8 mouse cellular contexts compared by ENCODE assay signal in genomic region chr7:64392819-64393151, GRCm38 (mm10). TPM values are rescaled to one million over a fixed set of nuclear protein-coding genes. Genes with fewer than 3 reads are reported as not detected.
DNase-seq lines count a peak whose midpoint lies in the region; ATAC-seq and TF ChIP-seq lines count a peak whose summit lies in the region.

No protein-coding gene starts in this region.

- 2% methylated on average over 15 of the region's 15 CpGs for WGBS in heart, embryonic 10.5 days
- 3% methylated on average over 15 of the region's 15 CpGs for WGBS in forebrain, embryonic 14.5 days
- 1% methylated on average over 15 of the region's 15 CpGs for WGBS in liver, embryonic 14.5 days (ENCODE audit: insufficient replicate concordance)

- H3K4me2 ChIP-seq in forebrain, embryonic 14.5 days (ENCODE audit: low read length): peak overlapping the region; percentile 67
- peak overlapping the region; percentile 86 for H3K4me2 ChIP-seq in liver, embryonic 14.5 days (ENCODE audit: low read depth)

- H3K9me3 ChIP-seq in heart, embryonic 10.5 days: no peaks in the 10 kb centered on the region
- no peaks in the 10 kb centered on the region for H3K9me3 ChIP-seq in forebrain, embryonic 14.5 days (replicated peaks; ENCODE audit: control insufficient read depth, low read length)
- no peaks in the 10 kb centered on the region for H3K9me3 ChIP-seq in liver, embryonic 14.5 days (ENCODE audit: control insufficient read depth, low read length)

- TF ChIP-seq CTCF in liver, embryonic 14.5 days (IDR thresholded peaks at IDR 0.05; ENCODE audit: low read depth): no peak

- peak overlapping the region; percentile 82 for H3K4me3 ChIP-seq in heart, embryonic 10.5 days
- peak overlapping the region; percentile 67 for H3K4me3 ChIP-seq in forebrain, embryonic 14.5 days (ENCODE audit: low read depth, low read length)
- peak overlapping the region; percentile 95 to 98 for H3K4me3 ChIP-seq in liver, embryonic 14.5 days (ENCODE audit: insufficient read depth in 1 of 2, low read depth in 2 of 2, low read length in 2 of 2)

- DNase-seq in heart, embryonic 10.5 days (ENCODE audit: low spot score): no peak
- DNase-seq in heart, adult 11 months: no peak
- DNase-seq in forebrain, embryonic 14.5 days (ENCODE audit: low spot score): no peak
- no peak for DNase-seq in liver, embryonic 14.5 days (ENCODE audit: low read depth in 3 of 3, low spot score in 3 of 3)
- DNase-seq in embryo, embryonic 10.5 days (ENCODE audit: low spot score): no peak
- no peak for DNase-seq in right cerebral cortex, adult 18-20 months
- DNase-seq in frontal cortex, postnatal 10 days (ENCODE audit: low spot score in 2 of 2): no peak

- no peak for TF ChIP-seq EP300 in liver, embryonic 14.5 days (IDR thresholded peaks at IDR 0.05; ENCODE audit: low read depth)

- H3K9ac ChIP-seq in forebrain, embryonic 14.5 days (ENCODE audit: low read length): peak overlapping the region; percentile 68
- peak overlapping the region; percentile 70 for H3K9ac ChIP-seq in liver, embryonic 14.5 days (replicated peaks)

- H3K4me1 ChIP-seq in heart, embryonic 10.5 days: peaks cover 6% of the 10 kb centered on the region; the same call in 1 of the 2 replicates
- peaks cover 8% of the 10 kb centered on the region for H3K4me1 ChIP-seq in forebrain, embryonic 14.5 days (ENCODE audit: control insufficient read depth, insufficient read depth, low read length)
- peaks cover 4 to 10% of the 10 kb centered on the region in 2 experiments; a peak in 2 of 4 replicates for H3K4me1 ChIP-seq in liver, embryonic 14.5 days (replicated peaks; ENCODE audit: control insufficient read depth in 2 of 2, insufficient read depth in 2 of 2, low read length in 1 of 2)

- H3K27me3 ChIP-seq in heart, embryonic 10.5 days (ENCODE audit: insufficient read depth, poor library complexity, severe bottlenecking): no peaks in the 10 kb centered on the region
- H3K27me3 ChIP-seq in forebrain, embryonic 14.5 days (replicated peaks; ENCODE audit: control insufficient read depth, insufficient read depth, low read length): no peaks in the 10 kb centered on the region
- H3K27me3 ChIP-seq in liver, embryonic 14.5 days (ENCODE audit: control insufficient read depth, insufficient read depth, low read length): no peaks in the 10 kb centered on the region

- ATAC-seq in CD4-positive, CD25-positive, alpha-beta regulatory T cell, adult 4 months: peak; percentile 21
- ATAC-seq in forebrain, embryonic 14.5 days: no peak
- no peak; the same call in 1 of the 2 replicates for ATAC-seq in liver, embryonic 14.5 days (ENCODE audit: insufficient read depth)

- peak overlapping the region; percentile 88 for H3K27ac ChIP-seq in heart, embryonic 10.5 days
- peak overlapping the region; percentile 45; the same call in 1 of the 2 replicates for H3K27ac ChIP-seq in forebrain, embryonic 14.5 days (ENCODE audit: low read depth, low read length)
- peak overlapping the region; percentile 24 for H3K27ac ChIP-seq in liver, embryonic 14.5 days

- peaks cover 21% of the 10 kb centered on the region for H3K36me3 ChIP-seq in heart, embryonic 10.5 days
- H3K36me3 ChIP-seq in forebrain, embryonic 14.5 days (ENCODE audit: control insufficient read depth, insufficient read depth, low read length): peaks cover 14% of the 10 kb centered on the region
- H3K36me3 ChIP-seq in liver, embryonic 14.5 days (replicated peaks; ENCODE audit: control insufficient read depth, insufficient read depth, low read depth): peaks cover 17% of the 10 kb centered on the region

RNA-seq across cellular contexts. Expression of gene Mcee, which starts 0.4 kb away (rescaled TPM):
- polyA plus RNA-seq in heart, embryonic 10.5 days (2016; fragmentation: Nextera tagmentation; extraction: Ambion mirVana): 58.2 and 73.7 TPM in 2 replicates
- 10 to 100 TPM; 15.6 to 23.5 TPM for polyA plus RNA-seq in CD4-positive, CD25-positive, alpha-beta regulatory T cell, adult 4 months (2017; shearing (Covaris generic))
- 40.3 and 42.2 TPM in 2 replicates for polyA plus RNA-seq in forebrain, embryonic 14.5 days (2014; fragmentation: Nextera tagmentation; extraction: Ambion mirVana)
- 12.5 and 21.1 TPM in 2 replicates for polyA plus RNA-seq in liver, embryonic 14.5 days (2012; rRNA removed)
- 42.1 and 48.0 TPM in 2 replicates for polyA plus RNA-seq in liver, embryonic 14.5 days (2014; fragmentation: Nextera tagmentation; extraction: Ambion mirVana)

RNA-seq across cellular contexts. Expression of gene Mphosph10, which starts 0.7 kb away (rescaled TPM):
- polyA plus RNA-seq in heart, embryonic 10.5 days (2016; fragmentation: Nextera tagmentation; extraction: Ambion mirVana): 30.8 and 47.8 TPM in 2 replicates
- polyA plus RNA-seq in CD4-positive, CD25-positive, alpha-beta regulatory T cell, adult 4 months (2017; shearing (Covaris generic)): 10 to 100 TPM; 53.8 to 64.5 TPM
- polyA plus RNA-seq in forebrain, embryonic 14.5 days (2014; fragmentation: Nextera tagmentation; extraction: Ambion mirVana): 25.9 and 28.0 TPM in 2 replicates
- 4.9 and 13.4 TPM in 2 replicates for polyA plus RNA-seq in liver, embryonic 14.5 days (2012; rRNA removed)
- 23.0 and 24.1 TPM in 2 replicates for polyA plus RNA-seq in liver, embryonic 14.5 days (2014; fragmentation: Nextera tagmentation; extraction: Ambion mirVana)

RNA-seq across cellular contexts. Expression of gene Fan1, which starts 18.9 kb away (rescaled TPM):
- 5.3 and 6.6 TPM in 2 replicates for polyA plus RNA-seq in heart, embryonic 10.5 days (2016; fragmentation: Nextera tagmentation; extraction: Ambion mirVana)
- polyA plus RNA-seq in CD4-positive, CD25-positive, alpha-beta regulatory T cell, adult 4 months (2017; shearing (Covaris generic)): 1 to 10 TPM; 3.7 to 7.1 TPM
- 3.5 and 4.6 TPM in 2 replicates for polyA plus RNA-seq in forebrain, embryonic 14.5 days (2014; fragmentation: Nextera tagmentation; extraction: Ambion mirVana)
- 0.62 and 1.1 TPM in 2 replicates for polyA plus RNA-seq in liver, embryonic 14.5 days (2012; rRNA removed)
- polyA plus RNA-seq in liver, embryonic 14.5 days (2014; fragmentation: Nextera tagmentation; extraction: Ambion mirVana): 0.70 and 0.83 TPM in 2 replicates

Comparison
In these comparisons a context has a peak if more than half of its experiments do, and no peak if none do; other contexts are left out.
1. H3K27ac ChIP-seq: peak in every context shown above with its lines; median percentile 88 in heart, embryonic 10.5 days; 45 in forebrain, embryonic 14.5 days; 24 in liver, embryonic 14.5 days.